8 mouse cellular contexts compared by ENCODE assay signal in genomic region chr6:53287038-53287561, GRCm38 (mm10). TPM values are rescaled to one million over a fixed set of nuclear protein-coding genes. Genes with fewer than 3 reads are reported as not detected.
DNase-seq lines count a peak whose midpoint lies in the region; ATAC-seq and TF ChIP-seq lines count a peak whose summit lies in the region.

Gene Creb5 (plus strand): TSS chr6:53287270.

- 0 out of 2 replicates have a peak, but pooled peaks have one; percentile 24 for TF ChIP-seq EP300 in heart, postnatal 0 days (IDR thresholded peaks at IDR 0.05; ENCODE audit: low read depth)

- H3K4me1 ChIP-seq in forebrain, embryonic 13.5 days: peaks cover 38% of the 10 kb centered on the region
- peaks cover 15% of the 10 kb centered on the region for H3K4me1 ChIP-seq in heart, postnatal 0 days (ENCODE audit: control insufficient read depth, insufficient read depth)
- peaks cover 14% of the 10 kb centered on the region for H3K4me1 ChIP-seq in liver, embryonic 15.5 days (replicated peaks)

- DNase-seq in CD4-positive, CD25-positive, alpha-beta regulatory T cell, adult 2 months (ENCODE audit: low read depth, low spot score): peak; percentile 22
- DNase-seq in heart, postnatal 0 days (ENCODE audit: low spot score): peak; percentile 93
- peak; percentile 87 to 90 for DNase-seq in kidney, postnatal 36 days
- DNase-seq in neural tube, embryonic 10.5 days (ENCODE audit: extremely low spot score, low spot score): peak; percentile 89
- peak; percentile 34 for DNase-seq in telencephalon, adult 2 months (ENCODE audit: low read depth, low spot score)

- no peak for ATAC-seq in CD4-positive, CD25-positive, alpha-beta regulatory T cell, adult 4 months
- peak; percentile 81 for ATAC-seq in forebrain, embryonic 13.5 days
- peak; percentile 88 for ATAC-seq in heart, postnatal 0 days (ENCODE audit: insufficient read depth, low read depth)
- ATAC-seq in liver, embryonic 15.5 days (ENCODE audit: insufficient read depth): 0 out of 2 replicates have a peak, but pooled peaks have one; percentile 44

- peak within 1 kb of the TSS; percentile 92 for H3K4me2 ChIP-seq in forebrain, embryonic 13.5 days
- peak within 1 kb of the TSS; percentile 97 for H3K4me2 ChIP-seq in heart, postnatal 0 days (ENCODE audit: low read depth, low read length)
- peak within 1 kb of the TSS; percentile 65 for H3K4me2 ChIP-seq in liver, embryonic 15.5 days

- H3K9me3 ChIP-seq in forebrain, embryonic 13.5 days (replicated peaks): no peaks in the 10 kb centered on the region
- H3K9me3 ChIP-seq in heart, postnatal 0 days (replicated peaks; ENCODE audit: control insufficient read depth, low read length): no peaks in the 10 kb centered on the region
- H3K9me3 ChIP-seq in liver, embryonic 15.5 days (replicated peaks): no peaks in the 10 kb centered on the region

- WGBS in forebrain, embryonic 13.5 days: under 1% methylated on average over 45 of the region's 45 CpGs
- WGBS in heart, postnatal 0 days: under 1% methylated on average over 45 of the region's 45 CpGs
- WGBS in liver, embryonic 15.5 days (ENCODE audit: insufficient replicate concordance): under 1% methylated on average over 45 of the region's 45 CpGs

- peaks cover 42% of the 10 kb centered on the region for H3K27me3 ChIP-seq in forebrain, embryonic 13.5 days
- no peaks in the 10 kb centered on the region; the same call in 1 of the 2 replicates for H3K27me3 ChIP-seq in heart, postnatal 0 days (ENCODE audit: control insufficient read depth, insufficient read depth, low read length)
- H3K27me3 ChIP-seq in liver, embryonic 15.5 days: peaks cover 88% of the 10 kb centered on the region

- H3K4me3 ChIP-seq in forebrain, embryonic 13.5 days: peak within 1 kb of the TSS; percentile 67
- H3K4me3 ChIP-seq in heart, postnatal 0 days (ENCODE audit: low read depth, low read length): peak within 1 kb of the TSS; percentile 95
- H3K4me3 ChIP-seq in liver, embryonic 15.5 days (replicated peaks): peak within 1 kb of the TSS; percentile 38

- H3K27ac ChIP-seq in forebrain, embryonic 13.5 days: peak within 1 kb of the TSS; percentile 55
- H3K27ac ChIP-seq in heart, postnatal 0 days (ENCODE audit: low read depth): peak within 1 kb of the TSS; percentile 89
- H3K27ac ChIP-seq in liver, embryonic 15.5 days (replicated peaks): no peak within 1 kb of the TSS

- no peak for TF ChIP-seq CTCF in heart, postnatal 0 days (IDR thresholded peaks at IDR 0.05; ENCODE audit: low read depth)

- no peaks in the 10 kb centered on the region for H3K36me3 ChIP-seq in forebrain, embryonic 13.5 days (ENCODE audit: poor library complexity, severe bottlenecking)
- H3K36me3 ChIP-seq in heart, postnatal 0 days (replicated peaks; ENCODE audit: control insufficient read depth, insufficient read depth, low read length): no peaks in the 10 kb centered on the region
- no peaks in the 10 kb centered on the region for H3K36me3 ChIP-seq in liver, embryonic 15.5 days (replicated peaks)

- H3K9ac ChIP-seq in forebrain, embryonic 13.5 days: peak within 1 kb of the TSS; percentile 73
- peak within 1 kb of the TSS; percentile 95 for H3K9ac ChIP-seq in heart, postnatal 0 days (replicated peaks; ENCODE audit: low read depth, low read length)
- H3K9ac ChIP-seq in liver, embryonic 15.5 days: no peak within 1 kb of the TSS

RNA-seq across cellular contexts. Expression of gene Creb5, which starts in this region (rescaled TPM):
- not detected for polyA plus RNA-seq in CD4-positive, CD25-positive, alpha-beta regulatory T cell, adult 4 months (2017; shearing (Covaris generic))
- polyA plus RNA-seq in forebrain, embryonic 13.5 days (2015; fragmentation: Nextera tagmentation; extraction: Ambion mirVana): 31.6 and 31.7 TPM in 2 replicates
- total RNA-seq in heart, postnatal 0 days (2014; rRNA removed; ENCODE audit: low replicate concordance): 17.8 and 31.8 TPM in 2 replicates
- 11.6 and 13.5 TPM in 2 replicates for polyA plus RNA-seq in heart, postnatal 0 days (2015; fragmentation: Nextera tagmentation; extraction: Ambion mirVana)
- polyA plus RNA-seq in liver, embryonic 15.5 days (2015; fragmentation: Nextera tagmentation; extraction: Ambion mirVana): 0.22 and 0.33 TPM in 2 replicates

Comparison
In these comparisons a context has a peak if more than half of its experiments do, and no peak if none do; other contexts are left out.
1. Peak in ATAC-seq, H3K4me3 ChIP-seq and H3K4me2 ChIP-seq in liver, embryonic 15.5 days; RNA of the gene not detected or under 1 TPM.
2. DNase-seq: peak in every context shown above with its lines; median percentile 93 in heart, postnatal 0 days; 89 in neural tube, embryonic 10.5 days; 88 in kidney, postnatal 36 days; 34 in telencephalon, adult 2 months; 22 in CD4-positive, CD25-positive, alpha-beta regulatory T cell, adult 2 months.
3. H3K4me3 ChIP-seq: peak in every context shown above with its lines; median percentile 95 in heart, postnatal 0 days; 67 in forebrain, embryonic 13.5 days; 38 in liver, embryonic 15.5 days.